Mouse (Mus musculus) cerebellum, adult 9-11 months (tissue): ENCODE data around the gene Ilvbl.
"Not testable (repeated sequence)": the region's sequence is repeated elsewhere in the genome, so short reads cannot be mapped to it uniquely, and the experiment has no call there.

Source experiments
- DNase-seq: peaks from one replicate; pipeline ENCODE4 v3.0.0; 2022

Ilvbl gene

DNA sequence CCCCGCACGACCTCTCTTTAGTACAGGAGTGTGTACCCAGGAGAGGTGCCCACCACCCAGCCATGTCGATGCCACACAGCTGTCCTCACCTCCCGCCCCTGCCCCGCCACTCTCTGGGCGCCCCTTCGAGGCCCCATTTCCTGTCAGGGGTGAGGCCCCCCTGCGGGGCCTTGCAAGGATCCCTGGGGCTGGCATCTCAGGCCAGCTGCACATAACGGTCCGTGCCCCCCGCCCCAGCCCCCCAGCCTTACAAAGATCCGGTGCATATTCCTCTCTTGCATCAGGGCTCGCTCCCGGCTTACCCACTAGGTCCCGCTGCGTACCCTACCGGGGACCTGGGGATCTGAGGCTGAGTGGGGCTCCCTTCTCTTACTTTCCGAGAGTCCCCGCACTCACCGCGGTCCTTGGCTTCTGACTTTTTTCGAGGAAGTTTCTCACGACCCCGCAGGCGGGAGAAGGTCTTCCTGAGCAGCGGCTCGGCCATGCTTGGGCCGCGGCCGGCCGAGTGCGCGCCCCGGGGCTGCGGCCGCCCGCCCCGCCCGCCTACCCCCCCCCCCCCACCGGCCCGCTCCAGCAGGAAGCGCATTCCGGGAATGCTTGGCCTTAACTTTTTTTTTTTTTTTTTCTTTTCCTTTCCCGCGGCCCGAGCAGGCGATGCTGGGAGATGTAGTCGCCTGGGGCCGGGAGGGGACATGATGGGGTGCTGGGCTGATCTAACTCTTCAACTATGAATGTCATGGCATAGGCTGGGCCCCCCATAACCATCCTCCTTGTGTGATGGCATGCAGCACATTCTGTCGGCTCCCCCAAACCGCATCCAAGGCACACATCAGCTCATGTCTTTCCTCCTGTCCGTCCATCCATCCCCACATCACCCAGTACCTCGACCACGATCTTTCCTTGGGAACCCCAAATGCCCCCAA, 17.5 kb downstream of the Ilvbl start, which contains the start of gene Syde1:
Gene Syde1 (minus strand): TSS at position 559 of the 923 bp plus-strand sequence.
- DNase-seq = peak; percentile 42

DNA sequence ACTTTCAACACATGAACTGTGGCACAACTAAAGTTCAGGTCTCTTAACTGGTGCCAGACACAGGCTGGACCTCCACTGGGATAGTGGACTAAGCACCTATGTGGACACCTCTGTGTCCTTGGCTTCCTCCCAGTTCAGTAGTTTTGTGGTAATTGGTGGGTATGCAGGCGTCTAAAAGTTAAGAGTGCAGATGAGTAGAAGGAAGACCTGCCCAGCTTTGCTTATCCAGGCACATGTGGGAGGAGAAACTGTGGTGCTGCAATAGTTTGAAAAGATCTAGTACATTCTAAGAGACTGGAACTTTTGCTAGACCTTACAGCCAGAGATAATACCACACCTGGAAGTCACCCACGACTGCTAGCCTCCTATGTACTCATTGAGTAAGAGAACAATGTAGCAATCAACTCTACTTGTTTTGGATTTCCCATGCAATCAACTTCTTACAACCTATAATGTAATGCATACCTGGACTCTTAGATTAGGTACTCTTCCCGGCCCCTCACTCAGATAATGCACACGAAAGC, 18.8 kb downstream of the Ilvbl start:
- DNase-seq = no peak

DNA sequence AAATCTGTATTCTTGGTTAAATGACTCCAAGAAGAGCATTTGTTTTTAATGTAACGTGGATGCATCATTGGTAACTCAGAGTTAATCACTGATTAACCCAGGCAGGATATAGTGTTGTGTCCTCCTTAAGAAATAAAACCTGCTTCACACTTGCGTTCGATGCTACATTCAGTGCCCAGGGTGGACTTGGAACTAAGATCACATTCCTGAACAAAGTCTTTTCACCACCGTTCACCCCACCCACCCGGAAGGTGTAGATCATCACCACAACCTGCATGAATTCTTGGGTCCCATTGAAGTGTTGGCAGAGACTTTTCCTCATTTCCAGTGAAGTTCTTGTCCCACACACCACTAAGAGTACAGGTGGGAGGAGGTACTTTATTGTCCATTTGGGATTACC, 19.6 kb downstream of the Ilvbl start:
- no peak for DNase-seq

DNA sequence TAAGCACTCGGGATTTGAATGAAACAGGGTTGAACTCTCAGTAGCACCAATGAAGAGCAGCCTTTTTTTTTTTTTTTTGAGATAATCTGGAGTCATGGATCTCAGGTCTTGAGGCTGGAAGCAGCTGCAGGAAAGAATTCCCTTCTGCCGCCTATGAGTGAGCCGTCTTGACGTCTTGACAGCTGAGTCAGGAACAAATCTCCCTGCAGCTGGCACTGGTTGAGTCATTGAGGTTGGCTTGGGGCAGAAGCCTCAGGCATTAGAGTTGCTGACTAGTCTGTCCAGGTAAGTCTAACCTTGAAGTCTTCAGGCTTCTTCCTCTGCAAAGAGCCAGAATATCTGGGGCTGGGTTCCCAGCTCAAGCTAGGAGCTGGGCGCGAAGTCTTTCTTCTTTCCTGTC, 20.0 kb downstream of the Ilvbl start:
- no peak for DNase-seq

DNA sequence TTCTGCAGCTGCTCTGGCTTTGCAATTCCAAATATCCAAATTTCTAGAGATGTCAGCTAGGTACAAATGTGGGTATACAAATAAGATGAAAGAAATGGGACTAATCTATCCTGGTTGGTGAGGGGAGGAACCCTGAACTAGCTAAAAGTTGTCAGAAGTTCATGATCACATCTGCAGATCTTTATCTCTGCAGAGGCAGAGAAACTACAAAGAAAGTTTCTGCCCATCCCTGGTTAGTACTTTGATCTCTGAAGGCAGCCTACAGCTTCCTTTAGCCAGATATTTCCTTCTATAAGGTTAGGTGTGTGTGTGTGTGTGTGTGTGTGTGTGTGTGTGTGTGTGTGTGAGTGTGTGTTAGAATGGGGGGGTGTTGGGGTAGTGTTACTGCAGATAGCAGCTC, 20.4 kb downstream of the Ilvbl start:
- no peak for DNase-seq

DNA sequence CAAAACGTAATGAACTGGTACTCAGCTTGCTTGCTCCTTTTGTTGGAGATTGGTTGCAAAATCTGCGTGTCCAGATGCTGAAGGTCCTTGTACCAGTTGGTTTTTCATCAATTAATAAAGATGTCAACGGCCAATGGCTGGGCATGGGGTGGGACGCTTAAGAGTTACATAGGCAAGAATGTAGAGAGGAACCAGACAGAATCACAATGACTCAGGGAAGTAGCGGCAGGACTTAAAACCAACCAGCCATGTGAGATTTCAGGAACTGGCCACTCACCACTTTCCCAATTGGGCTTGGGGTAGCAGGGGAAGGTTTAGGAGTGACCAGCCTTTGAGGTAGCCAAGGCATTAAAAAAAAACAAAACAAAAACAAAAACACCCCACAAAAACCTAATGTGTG, 25.7 kb downstream of the Ilvbl start:
- DNase-seq = no peak

DNA sequence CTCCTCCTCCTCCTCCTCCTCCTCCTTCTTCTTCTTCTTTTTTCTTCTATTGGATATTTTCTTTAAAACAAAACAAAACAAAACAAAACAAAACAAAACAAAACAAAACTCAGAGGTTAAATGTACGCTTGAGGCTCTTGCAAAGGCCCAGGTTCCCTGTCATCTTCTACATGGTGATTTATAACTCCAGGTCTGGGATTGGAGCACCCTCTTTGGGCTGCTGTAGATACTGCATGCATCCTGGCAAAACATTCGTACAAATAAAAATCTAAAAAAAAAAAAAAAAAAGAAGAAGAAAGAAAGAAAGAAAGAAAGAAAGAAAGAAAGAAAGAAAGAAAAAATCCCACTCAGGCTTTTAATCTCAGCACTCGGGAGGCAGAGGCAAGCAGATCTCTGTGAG, 30.9 kb downstream of the Ilvbl start:
- DNase-seq = peak; percentile 50

DNA sequence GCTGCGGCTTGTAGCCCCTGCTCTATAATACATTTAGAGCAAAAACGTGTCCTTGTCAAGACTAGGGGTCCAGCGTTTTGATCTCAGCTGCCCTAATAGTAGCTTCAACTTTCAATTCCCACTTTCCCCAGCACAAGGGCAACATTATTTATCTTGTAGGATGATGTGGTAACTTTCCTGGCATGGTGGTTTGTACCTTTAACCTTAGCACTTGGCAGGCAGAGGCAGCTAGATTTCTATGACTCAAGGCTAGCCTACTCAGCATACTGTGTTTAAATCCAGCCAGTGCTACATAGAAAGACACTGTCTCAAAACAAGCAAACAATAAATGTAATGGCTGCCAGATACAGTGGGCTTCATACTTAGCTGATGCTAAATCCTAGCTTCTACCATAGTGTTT, 33.5 kb downstream of the Ilvbl start:
- no peak for DNase-seq

DNA sequence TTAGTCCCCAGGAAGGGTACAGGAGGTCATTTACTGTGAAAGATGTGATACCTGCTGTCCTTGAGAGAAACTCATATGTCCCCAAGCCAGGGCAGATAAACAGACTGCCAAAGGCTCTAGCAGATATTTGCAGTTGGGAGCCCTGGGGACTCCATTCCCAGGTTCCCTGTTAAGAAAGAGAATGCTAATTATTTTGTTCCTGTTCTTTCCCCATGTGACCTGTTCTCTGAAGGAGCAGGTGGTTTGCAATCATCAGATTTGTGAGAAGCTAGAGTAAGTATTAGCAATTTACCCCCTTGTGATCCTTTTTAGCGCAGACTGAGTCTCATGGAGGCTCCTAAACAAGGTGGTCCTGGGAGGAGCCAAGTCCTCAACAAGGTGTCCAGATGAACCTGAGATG, 43.8 kb downstream of the Ilvbl start, which contains the start of gene Olfr1357:
Gene Olfr1357 (minus strand): TSS at position 101 of the 400 bp plus-strand sequence.
- no peak for DNase-seq

DNA sequence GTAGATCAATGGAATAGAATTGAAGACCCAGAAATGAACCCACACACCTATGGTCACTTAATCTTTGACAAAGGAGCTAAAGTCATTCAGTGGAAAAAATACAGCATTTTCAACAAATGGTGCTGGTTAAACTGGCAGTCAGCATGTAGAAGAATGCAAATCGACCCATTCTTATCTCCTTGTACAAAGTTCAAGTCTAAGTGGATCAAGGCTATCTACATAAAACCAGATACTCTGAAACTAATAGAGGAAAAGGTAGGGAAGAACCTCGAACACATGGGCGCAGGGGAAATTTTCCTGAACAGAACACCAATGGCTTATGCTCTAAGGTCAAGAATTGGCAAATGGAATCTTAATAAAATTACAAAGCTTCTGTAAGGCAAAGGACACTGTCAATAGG, 49.0 kb downstream of the Ilvbl start:
- not testable (repeated sequence) for DNase-seq

DNA sequence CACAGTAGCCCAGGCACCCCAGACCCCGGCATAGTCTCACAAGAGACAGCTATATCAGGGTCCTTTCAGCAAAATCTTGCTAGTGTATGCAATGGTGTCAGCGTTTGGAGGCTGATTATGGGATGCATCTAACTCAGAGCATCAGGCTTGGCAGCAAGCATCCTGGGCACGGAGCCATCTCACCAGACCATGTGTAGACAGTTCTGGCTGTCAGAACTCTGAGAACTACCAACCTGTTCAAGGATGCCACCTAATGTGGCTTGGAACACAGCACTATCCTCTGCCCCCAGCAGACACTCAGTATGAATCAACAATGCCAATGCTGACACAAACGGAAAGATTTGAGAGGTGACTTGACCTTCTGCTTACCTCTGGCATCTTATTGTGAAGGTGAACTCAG, 56.0 kb downstream of the Ilvbl start:
- DNase-seq = peak; percentile 55

DNA sequence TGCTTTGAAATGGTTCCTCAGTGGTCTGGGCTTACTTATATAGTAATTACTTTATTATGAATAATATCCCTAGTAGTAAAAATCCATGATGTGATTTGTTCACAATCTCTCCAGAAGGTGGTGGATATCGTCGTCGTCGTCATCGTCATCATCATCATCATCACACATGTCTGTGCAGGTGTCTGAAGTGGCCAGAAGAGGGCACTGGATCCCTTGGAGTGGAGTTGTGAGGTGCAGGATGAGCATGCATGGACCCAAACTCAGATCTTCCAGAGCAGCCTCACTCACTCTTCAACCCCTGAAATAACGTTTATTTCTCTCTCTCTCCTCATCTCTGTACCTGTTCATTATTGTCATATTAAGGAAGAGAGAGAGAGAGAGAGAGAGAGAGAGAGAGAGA, 58.2 kb downstream of the Ilvbl start:
- peak; percentile 16 for DNase-seq
